Mouse (Mus musculus) embryonic fibroblast, embryonic 13.5 days (primary cell): ENCODE data around the gene Bola2.

Experiments used
- CTCF ChIP-seq: IDR thresholded peaks from 2 replicates; pipeline ENCODE4 v1.5.1; 2011; ENCODE audit warnings: mild to moderate bottlenecking, control low read depth, low read length, moderate library complexity, borderline replicate concordance; ENCODE audit not compliant: insufficient read depth
- POLR2A ChIP-seq: IDR thresholded peaks from 2 replicates; pipeline ENCODE4 v1.6.1; 2011; ENCODE audit warnings: low read depth, mild to moderate bottlenecking, control low read depth, low read length, moderate library complexity

- no peak for TF ChIP-seq CTCF
- no peak for TF ChIP-seq POLR2A
Measured at GRCm38 (mm10) chr7:126679683-126680082, 15.5 kb upstream of the Bola2 start.
